Mouse (Mus musculus): Measurements from ENCODE around the gene Micall1. TPM values are rescaled to one million over a fixed set of nuclear protein-coding genes. Genes with fewer than 3 reads are reported as not detected.
A peak's percentile ranks its signal among the peaks of the same experiment; 100 is the strongest.

The Micall1 gene
- total RNA-seq, 2 experiments from 2014 or later: 22.8 to 23.2 TPM

- Histone ChIP-seq H3K27ac (no peak overlapping the region), H3K4me3 (no peak overlapping the region)
- no peak for DNase-seq (ENCODE audit: extremely low spot score in 1 of 2, low spot score in 2 of 2)
- TF ChIP-seq CTCF (IDR thresholded peaks at IDR 0.05): no peak
- intact Hi-C loops (cut with DNase I): no loop called here
Measured at GRCm38 (mm10) chr15:79134496-79135270, 26.0 kb downstream of the Micall1 start.

DNA sequence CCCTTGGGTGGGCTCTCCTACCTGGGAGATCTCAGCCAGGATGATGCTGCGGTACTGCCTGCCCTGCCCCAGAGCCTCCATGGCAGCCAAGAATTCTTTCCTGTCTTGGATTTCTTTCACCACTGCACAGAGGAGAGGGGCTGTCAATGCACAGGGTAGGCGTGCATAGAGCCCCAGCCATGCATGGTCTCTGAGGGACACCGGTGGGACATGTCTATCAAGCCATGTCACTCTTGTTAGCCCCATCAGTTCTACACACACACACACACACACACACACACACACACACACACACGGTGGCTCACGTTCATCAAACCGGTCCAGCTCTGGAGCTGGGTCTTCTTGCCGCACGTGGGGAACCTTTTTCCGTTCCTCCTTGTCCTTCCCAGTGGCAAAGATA lies 26.6 kb downstream of the Micall1 start:
- TF ChIP-seq CTCF (IDR thresholded peaks at IDR 0.05): no peak
- Histone ChIP-seq H3K27ac (no peak overlapping the region), H3K4me3 (no peak overlapping the region)
- DNase-seq (ENCODE audit: extremely low spot score in 1 of 2, low spot score in 2 of 2): no peak
- intact Hi-C loops (cut with DNase I): no loop called here

GRCm38 (mm10) chr15:79135783-79136575 lies 27.3 kb downstream of the Micall1 start:
- no peak for DNase-seq (ENCODE audit: extremely low spot score in 1 of 2, low spot score in 2 of 2)
- intact Hi-C loops (cut with DNase I): no loop called here
- no peak overlapping the region for H3K4me3 ChIP-seq
- H3K27ac ChIP-seq: no peak overlapping the region
- no peak for TF ChIP-seq CTCF (IDR thresholded peaks at IDR 0.05)

DNA sequence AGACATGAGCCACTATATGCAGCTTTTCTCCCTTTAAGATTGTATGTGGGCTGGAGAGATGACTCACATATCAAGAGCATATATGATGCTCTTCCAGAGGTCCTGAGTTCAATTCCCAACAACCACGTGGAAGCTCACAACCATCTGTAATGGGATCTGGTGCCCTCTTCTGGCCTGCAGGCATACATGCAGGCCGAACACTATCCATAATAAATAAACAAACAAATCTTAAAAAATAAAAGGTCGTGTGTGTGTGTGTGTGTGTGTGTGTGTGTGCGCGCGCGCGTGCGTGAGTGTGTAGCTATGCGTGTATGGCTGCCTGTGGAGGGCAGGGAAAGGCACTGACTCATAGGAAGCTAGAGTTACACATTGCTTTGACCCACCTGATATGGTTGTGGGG lies 30.9 kb downstream of the Micall1 start:
- no peak overlapping the region for H3K4me3 ChIP-seq
- no peak overlapping the region for H3K27ac ChIP-seq
- peak; percentile 49 for TF ChIP-seq CTCF (IDR thresholded peaks at IDR 0.05)
- intact Hi-C loops (cut with DNase I): no loop called here
- no peak for DNase-seq (ENCODE audit: extremely low spot score in 1 of 2, low spot score in 2 of 2)

GRCm38 (mm10) chr15:79140866-79141565 lies 32.3 kb downstream of the Micall1 start, which contains the start of the genes Polr2f and 1700088E04Rik:
TSS of gene Polr2f (plus strand) at chr15:79141009.
TSS of gene 1700088E04Rik (minus strand) at chr15:79141253.
- H3K4me3 ChIP-seq: peak within 1 kb of the TSS; percentile 92
- intact Hi-C loops (cut with DNase I): no loop called here
- TF ChIP-seq CTCF (IDR thresholded peaks at IDR 0.05): no peak
- peak; percentile 93 to 96 for DNase-seq (ENCODE audit: extremely low spot score in 1 of 2, low spot score in 2 of 2)
- H3K27ac ChIP-seq: peak within 1 kb of the TSS; percentile 76

- DNase-seq (ENCODE audit: extremely low spot score in 1 of 2, low spot score in 2 of 2): no peak
- intact Hi-C loops (cut with DNase I): no loop called here
- Histone ChIP-seq H3K27ac (peak overlapping the region; percentile 76), H3K4me3 (peak overlapping the region; percentile 92)
- no peak for TF ChIP-seq CTCF (IDR thresholded peaks at IDR 0.05)
Measured at GRCm38 (mm10) chr15:79141566-79141917, 32.8 kb downstream of the Micall1 start.

GRCm38 (mm10) chr15:79143316-79143715 lies 34.6 kb downstream of the Micall1 start:
- TF ChIP-seq CTCF (IDR thresholded peaks at IDR 0.05): no peak
- no peak for DNase-seq (ENCODE audit: extremely low spot score in 1 of 2, low spot score in 2 of 2)
- Histone ChIP-seq H3K27ac (no peak overlapping the region), H3K4me3 (no peak overlapping the region)
- intact Hi-C loops (cut with DNase I): no loop called here

DNA sequence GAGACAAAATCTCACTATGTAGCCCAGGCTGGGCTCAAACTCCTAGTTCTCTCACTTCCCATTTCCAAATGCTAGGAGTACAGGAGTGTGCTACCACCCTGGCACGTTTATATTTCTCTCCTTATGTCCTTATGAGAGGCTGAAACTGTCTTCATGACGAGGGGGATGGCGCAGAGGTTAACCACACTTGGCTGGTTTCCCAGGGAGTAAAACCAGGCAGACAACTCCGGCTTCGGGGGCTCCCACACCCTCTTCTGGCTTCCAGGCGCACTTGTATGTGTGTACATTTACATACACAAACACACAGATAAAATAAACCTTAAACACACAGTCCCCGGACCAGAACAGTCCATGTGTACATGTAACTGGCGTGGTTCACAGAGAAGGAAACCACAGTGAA lies 35.3 kb downstream of the Micall1 start:
- no peak for TF ChIP-seq CTCF (IDR thresholded peaks at IDR 0.05)
- DNase-seq (ENCODE audit: extremely low spot score in 1 of 2, low spot score in 2 of 2): no peak
- intact Hi-C loops (cut with DNase I): no loop called here

DNA sequence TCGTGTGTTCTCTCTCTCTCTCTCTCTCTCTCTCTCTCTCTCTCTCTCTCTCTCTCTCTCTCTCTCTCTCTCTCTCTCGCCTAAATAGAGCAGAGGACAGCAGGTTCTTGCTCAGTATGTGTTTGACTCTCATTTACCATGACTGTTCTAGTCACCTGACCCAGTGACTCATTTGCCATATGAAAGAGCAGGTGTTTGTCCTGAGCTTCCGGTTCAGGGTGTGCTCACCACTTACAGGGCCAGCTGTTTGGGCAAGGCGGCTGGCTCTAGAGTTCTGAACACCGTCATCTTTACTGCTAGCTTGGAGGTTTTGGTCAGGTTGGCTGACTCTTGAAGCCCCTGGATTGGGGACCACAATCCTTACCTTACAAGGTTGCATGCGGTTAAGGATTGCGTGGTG lies 36.8 kb downstream of the Micall1 start:
- H3K4me3 ChIP-seq: no peak overlapping the region
- no peak overlapping the region for H3K27ac ChIP-seq
- no peak for DNase-seq (ENCODE audit: extremely low spot score in 1 of 2, low spot score in 2 of 2)
- intact Hi-C loops (cut with DNase I): no loop called here
- TF ChIP-seq CTCF (IDR thresholded peaks at IDR 0.05): no peak

More for the DNA sequence above, 35.3 kb downstream of the Micall1 start:
- H3K4me3 ChIP-seq: no peak overlapping the region
- no peak overlapping the region for H3K27ac ChIP-seq

GRCm38 (mm10) chr15:79148533-79148932 lies 39.8 kb downstream of the Micall1 start:
- peak; percentile 71 to 78 for DNase-seq (ENCODE audit: extremely low spot score in 1 of 2, low spot score in 2 of 2)
- intact Hi-C loops (cut with DNase I): loop anchor here (2.0 kb wide), 1 partner anchor 54 kb away; no protein-coding TSS in a partner anchor
- Histone ChIP-seq H3K27ac (no peak overlapping the region), H3K4me3 (no peak overlapping the region)
- TF ChIP-seq CTCF (IDR thresholded peaks at IDR 0.05): peak; percentile 89

DNA sequence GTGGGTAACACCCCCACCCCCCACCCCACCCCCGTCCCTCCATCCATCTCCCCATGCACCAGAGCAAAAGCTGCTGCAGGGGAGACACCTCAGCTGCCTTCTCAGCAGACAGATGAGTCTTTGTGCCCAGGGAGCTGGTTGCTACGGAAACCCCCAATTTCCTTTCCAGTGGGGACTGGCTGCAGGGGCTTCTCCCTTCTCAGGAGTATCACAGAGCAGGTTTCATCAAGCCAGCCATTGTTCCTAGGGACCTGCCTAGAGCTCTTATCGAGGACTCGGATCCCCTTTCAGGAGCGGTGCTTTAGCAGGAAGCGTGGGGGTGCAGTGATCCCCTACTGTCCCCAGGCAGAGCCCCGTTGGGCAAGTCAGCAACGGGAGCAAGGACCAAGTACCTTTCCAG lies 43.2 kb downstream of the Micall1 start:
- intact Hi-C loops (cut with DNase I): no loop called here
- DNase-seq (ENCODE audit: extremely low spot score in 1 of 2, low spot score in 2 of 2): no peak
- no peak for TF ChIP-seq CTCF (IDR thresholded peaks at IDR 0.05)
- Histone ChIP-seq H3K27ac (peak overlapping the region; percentile 61), H3K4me3 (no peak overlapping the region)

DNA sequence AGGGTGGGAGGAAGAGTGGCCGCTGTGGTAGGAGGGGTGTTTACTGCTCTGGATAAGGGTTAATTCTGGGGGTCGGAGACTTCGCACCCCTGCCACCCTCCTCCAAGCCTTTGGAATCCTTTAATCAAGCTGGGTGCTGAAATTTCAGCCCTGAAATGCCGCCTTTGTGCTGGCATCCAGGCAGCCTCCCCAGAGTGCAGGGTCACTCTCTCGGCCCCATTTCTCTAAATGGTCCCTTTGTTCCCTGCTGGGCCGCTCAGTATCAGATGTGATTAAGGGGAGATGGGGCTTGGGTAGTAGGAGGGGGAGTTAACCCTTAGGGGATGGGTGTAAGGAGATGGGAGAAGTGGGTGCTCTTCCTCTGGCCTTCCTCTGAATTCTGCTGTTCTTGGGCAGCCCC lies 44.0 kb downstream of the Micall1 start:
- no peak for DNase-seq (ENCODE audit: extremely low spot score in 1 of 2, low spot score in 2 of 2)
- no peak overlapping the region for H3K4me3 ChIP-seq

More for the DNA sequence above, 44.0 kb downstream of the Micall1 start:
- peak overlapping the region; percentile 61 for H3K27ac ChIP-seq
- intact Hi-C loops (cut with DNase I): no loop called here
- TF ChIP-seq CTCF (IDR thresholded peaks at IDR 0.05): no peak

All from left cerebral cortex, adult 2 months (tissue).